Mouse (Mus musculus): ENCODE data around the gene Nr2c2ap. TPM values are rescaled to one million over a fixed set of nuclear protein-coding genes. Genes with fewer than 3 reads are reported as not detected.

Nr2c2ap gene
- polyA plus RNA-seq (2017; shearing (Covaris generic)): 10 to 100 TPM; 34.3 to 56.0 TPM

- ATAC-seq: peak; percentile 93
Observed at GRCm38 (mm10) chr8:70131166-70131883, at the start of gene Nr2c2ap. TSS of gene Nr2c2ap (plus strand) at chr8:70131333.

- ATAC-seq: no peak
Observed at GRCm38 (mm10) chr8:70081976-70082375, 49.2 kb upstream of the Nr2c2ap start.

- no peak for ATAC-seq
Observed at GRCm38 (mm10) chr8:70083285-70083684, 47.8 kb upstream of the Nr2c2ap start, which contains the start of gene Hapln4. TSS of gene Hapln4 (plus strand) at chr8:70083457.

DNA sequence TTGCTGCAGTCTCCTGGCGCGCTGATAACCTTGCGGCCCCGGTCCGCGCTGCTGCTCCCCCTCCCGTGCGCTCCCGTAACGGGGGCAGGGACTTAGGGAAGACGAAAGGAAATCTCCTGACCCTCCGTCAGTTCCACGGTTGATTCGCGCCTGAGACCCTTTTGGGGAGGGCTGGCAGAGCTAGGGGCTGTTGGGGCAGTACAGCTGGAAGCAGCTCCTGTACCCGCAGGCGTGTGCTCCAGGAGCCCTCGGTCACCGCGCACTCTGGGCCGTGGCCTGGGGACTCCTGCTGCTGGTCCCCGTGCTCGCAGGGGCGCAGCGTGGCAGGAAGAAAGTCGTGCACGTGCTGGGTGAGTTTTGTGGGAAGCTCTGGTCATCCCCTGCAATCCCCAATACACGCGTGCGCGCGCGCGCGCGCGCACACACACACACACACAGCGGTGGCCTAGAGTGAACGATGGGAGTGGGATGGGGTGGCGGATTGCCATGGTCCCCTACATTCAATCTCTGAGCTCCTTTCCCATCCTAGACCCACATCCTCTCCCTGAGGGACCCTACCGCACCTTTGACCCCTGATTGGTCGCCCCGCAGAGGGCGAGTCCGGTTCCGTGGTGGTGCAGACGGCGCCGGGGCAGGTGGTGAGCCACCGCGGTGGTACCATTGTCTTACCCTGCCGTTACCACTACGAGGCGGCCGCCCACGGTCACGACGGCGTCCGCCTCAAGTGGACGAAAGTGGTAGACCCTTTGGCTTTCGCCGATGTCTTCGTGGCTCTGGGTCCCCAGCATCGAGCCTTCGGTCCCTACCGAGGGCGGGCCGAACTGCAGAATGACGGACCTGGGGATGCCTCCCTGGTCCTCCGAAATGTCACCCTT lies 46.7 kb upstream of the Nr2c2ap start:
- no peak for ATAC-seq

GRCm38 (mm10) chr8:70086151-70086550 lies 45.0 kb upstream of the Nr2c2ap start:
- no peak for ATAC-seq

GRCm38 (mm10) chr8:70087237-70087636 lies 43.9 kb upstream of the Nr2c2ap start:
- no peak for ATAC-seq

GRCm38 (mm10) chr8:70087836-70088650 lies 43.1 kb upstream of the Nr2c2ap start:
- ATAC-seq: no peak

DNA sequence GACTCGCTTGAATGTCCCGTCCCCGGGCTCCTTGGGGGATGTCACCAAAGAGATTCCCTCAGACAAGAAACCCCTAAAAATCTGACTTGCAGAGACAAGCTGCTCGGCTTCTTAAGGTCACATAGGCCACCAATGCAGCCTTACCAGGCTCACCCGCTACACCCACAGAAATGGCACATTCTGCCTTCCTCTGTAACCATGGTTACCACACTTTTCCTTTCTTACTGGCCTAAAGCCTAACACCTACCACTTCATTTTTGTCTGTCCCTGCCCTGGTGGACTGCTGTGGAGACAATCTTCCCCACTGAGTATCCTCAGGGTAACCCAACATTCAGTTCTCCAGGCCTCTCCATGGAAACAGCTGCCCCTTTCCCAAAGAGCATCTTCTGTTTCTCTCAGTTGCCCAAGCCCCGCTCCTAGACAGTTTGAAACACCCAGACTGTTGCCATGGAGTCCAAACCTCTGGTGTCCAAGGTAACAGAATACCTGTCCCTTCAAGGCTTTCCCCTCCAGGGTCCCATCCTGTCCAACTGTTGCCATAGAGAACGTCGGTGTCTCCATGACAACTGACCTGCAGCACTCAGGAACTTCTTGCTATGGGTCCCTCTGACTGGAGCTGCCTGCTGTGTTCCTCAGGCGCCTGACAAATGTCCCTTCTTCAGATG lies 41.7 kb upstream of the Nr2c2ap start:
- no peak for ATAC-seq

GRCm38 (mm10) chr8:70092786-70093185 lies 38.3 kb upstream of the Nr2c2ap start:
- no peak for ATAC-seq

- ATAC-seq: no peak
Observed at GRCm38 (mm10) chr8:70099276-70099675, 31.9 kb upstream of the Nr2c2ap start.

DNA sequence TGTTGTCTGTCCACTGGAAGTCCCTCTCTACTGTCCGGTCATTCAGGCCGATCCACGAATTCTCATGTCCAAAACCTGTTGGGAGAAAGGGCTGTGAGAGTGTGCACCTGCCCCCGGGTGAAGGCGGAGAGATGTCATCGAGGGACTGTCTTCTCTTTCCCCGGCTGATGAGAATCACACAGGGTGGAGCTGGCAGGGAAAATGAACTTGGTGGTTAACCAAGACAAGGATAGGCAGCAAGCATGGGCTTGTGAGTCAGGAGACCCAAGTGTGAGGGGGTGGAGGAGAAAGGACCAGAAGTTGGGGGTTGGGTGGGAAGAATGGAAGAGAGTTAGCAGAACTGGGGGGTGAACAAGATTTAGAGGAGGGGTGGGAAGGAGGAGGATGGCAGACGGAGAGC lies 30.9 kb upstream of the Nr2c2ap start:
- no peak for ATAC-seq

DNA sequence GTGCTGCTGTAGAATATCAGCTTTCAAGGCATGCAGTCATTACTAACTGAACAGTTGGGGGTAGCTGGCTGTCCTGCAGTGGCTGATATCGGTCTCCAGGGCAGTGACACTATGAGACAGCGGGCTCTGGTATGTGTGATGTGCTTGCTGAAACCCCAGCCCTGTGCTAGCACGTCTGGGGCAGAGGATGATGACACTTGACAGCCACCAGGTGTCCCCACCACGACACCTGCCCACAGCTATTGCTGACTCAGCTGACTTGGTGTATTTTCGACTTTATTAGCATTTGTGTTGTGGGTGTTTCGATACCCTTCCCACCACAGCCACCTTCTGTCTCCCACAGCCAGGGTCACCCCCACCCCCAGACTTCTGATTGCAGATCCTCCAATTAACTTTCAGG lies 26.6 kb upstream of the Nr2c2ap start:
- ATAC-seq: peak; percentile 73

GRCm38 (mm10) chr8:70104922-70105321 lies 26.2 kb upstream of the Nr2c2ap start:
- no peak for ATAC-seq

DNA sequence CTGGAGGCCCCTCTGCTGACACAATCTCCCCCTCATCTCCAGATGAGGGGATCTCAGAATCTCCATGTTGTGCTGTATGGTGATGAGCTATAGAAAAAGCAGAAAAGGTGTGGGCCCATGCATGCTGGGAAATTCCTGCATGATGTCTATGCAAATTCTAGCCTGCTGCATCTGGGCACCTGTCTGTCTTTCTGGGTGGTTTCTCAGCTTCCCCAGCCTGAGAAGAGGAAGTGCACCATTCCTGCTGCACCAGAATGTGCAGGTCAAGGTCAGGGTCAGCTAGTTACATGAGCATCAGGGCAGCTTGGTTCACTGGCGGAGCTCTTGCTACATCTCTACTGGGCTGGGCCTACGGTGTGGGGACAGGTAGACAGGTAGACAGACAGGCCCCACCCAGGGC lies 20.7 kb upstream of the Nr2c2ap start:
- ATAC-seq: no peak

DNA sequence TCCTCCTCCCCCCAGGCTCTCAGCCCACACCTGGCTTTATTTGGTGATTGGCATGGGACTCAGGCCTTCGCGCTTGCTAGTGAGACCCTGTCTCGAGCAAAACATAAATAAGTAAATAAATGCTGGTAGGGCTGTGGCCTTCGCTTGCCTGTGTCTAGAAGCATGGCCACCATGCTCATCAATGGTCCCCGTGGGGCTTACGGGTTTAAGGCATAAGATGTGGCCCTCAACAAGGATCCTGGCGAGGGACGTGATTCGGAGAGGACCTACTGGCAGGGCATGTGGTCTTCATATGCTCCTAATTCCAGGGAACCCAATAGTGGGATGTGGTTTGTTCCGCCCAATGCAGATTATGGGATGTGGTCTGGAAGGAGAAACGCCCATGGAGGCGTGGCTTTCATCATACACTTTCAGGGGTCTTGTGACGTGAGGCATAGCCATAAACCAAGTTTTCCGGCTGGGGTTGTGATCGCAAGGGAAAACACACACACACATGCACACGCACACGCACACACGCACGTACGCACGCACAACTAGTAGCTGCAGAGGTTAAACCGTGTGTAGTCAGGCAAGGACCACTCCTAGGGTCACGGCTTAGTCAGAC lies 19.8 kb upstream of the Nr2c2ap start:
- no peak for ATAC-seq

- no peak for ATAC-seq
Observed at GRCm38 (mm10) chr8:70112401-70113016, 18.6 kb upstream of the Nr2c2ap start.

DNA sequence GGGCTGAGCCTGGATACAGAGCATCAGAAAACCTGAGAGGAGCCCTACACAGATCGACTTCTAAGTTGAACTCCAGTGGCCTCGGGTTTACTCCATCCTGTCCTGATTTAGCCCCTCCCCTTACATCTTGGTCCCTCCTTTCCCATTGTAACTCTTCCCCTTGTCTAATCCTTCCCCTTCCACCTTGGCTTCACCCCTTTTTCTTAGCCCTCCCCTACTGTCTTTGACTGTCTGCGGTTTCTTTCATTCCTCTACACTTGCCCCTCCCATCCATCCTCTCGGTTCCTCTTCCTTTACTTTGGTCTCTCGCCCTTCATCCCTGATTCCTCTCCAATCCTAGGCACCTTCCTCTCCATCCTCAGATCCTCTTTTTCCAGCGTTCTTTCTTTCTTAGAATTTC lies 16.6 kb upstream of the Nr2c2ap start:
- ATAC-seq: no peak

DNA sequence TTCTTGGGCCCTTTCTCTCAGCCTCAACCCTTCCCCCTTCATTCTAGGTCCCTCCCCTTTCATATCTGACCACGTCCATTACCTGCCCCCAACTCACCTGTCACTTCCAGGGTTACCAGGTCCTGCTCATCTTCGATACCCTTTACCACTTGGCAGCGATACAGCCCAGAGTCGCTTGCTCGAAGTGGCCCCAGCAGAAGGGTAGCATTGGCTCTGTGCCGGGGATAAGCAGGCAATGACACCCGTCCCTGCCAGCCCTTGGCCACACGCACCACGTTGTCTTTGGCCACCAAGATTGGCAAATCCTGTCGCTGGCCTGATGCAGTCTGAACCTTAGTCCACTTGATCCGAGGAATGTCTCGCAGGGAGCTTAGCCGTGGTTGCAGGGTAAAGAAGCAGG lies 16.2 kb upstream of the Nr2c2ap start:
- no peak for ATAC-seq

DNA sequence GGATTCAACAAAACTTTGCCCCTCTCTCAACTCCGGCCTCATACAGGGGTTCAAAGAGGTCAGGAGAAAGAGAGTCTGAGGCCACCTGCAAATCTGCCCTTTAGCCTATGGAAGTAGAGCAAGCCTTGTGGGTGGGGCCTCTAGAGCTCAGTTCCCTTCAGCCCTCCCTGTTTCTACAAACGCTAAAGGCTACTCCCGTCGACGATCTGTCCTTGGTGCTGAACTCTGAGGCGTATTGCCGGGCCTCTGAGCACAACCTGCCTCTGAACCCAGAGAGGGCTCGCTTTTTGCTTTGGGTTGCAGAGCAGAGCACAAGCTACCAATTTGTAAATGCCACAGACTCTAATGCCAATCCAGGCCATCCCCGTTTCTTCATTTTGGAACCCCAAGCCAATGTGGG lies 13.5 kb upstream of the Nr2c2ap start:
- ATAC-seq: no peak

- ATAC-seq: no peak
Observed at GRCm38 (mm10) chr8:70118726-70119700, 12.1 kb upstream of the Nr2c2ap start.
